Mouse (Mus musculus): ENCODE measurements at regions not wholly inside any gene's neighbourhood (a gene's known extent, or its start where the extent isn't known, plus 50 kb on each side); places are given as distances from the start of the nearest gene placed in this dataset.

DNA sequence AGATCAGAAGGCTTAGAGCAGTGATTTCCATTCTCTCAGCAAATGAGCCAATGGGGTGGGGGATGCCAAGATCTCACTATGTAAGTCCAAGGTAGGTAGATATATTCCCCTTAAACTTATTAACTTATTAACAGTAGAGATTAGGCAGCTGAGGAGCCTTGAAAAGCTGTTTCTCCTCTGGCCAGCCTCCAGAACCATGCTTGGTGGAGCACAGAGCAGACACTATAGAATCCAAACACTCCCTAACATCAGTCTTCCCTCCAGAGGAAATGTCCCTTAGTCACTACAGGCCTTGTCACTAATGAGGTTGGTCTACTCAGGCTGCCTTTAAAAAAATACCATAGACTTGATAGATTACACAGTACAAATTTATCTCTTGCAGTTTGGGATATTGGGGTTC is 152.8 kb upstream of the Usp24 start:
- DNase-seq (ENCODE audit: low spot score in 2 of 2), result no peak

DNA sequence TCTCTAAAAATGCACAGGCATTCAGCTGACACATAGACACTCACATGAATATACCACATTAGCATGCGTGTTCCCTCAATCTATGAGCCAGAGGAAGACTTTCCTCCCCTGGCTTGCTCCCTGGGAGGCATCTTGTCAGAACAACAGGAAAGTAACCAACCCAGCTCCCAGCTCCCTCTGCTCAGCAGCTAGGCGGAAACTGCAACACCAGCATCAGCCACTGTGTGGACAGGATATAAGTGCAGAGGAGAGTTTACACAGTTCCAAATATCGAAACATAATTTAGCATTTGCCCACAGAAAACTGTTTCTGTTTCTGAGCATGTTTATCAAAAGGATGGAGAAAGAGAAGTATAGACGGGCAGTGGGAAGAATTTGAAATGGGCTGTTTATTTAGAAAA is 148.3 kb upstream of the Usp24 start:
- no peak for DNase-seq (ENCODE audit: low spot score in 2 of 2)

DNA sequence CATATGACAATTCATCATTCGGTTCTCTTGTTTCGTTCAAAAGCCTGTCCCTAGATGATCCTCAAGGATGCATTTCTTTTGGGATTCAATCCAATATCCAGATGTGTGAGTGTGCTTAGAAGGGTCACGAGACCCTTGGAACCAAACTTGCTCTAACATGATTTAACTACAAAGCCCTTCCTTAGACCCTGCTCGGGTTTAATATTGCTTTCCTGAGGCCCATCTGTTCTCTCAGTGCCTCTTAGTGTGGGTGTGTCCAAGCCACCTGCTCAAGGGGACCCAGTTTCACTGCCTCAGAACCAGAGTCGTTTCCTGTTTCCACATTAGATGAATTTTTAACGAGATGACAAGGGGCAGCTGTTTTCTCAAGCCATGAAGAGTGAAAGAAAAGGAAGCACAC is 147.3 kb upstream of the Usp24 start:
- DNase-seq (ENCODE audit: low spot score in 2 of 2), result no peak

DNA sequence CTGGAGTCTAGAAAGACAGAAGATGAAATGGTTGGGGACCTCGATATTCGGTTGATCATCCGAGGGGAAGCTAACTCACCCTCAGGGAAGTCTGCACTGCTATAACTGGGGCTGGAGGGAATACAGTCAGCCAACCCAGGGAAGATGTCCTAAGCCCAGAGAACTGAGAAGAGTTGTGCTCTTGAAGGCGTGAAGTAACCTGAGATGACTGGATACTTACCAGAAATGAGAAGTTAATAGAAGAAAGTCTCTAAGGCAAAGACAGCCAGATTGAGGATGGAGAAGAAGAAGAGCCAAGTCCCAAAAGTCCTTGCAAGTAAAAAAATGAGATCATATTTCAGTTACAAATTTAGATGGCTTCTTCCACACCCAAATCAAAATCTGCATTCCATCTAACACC is 146.5 kb upstream of the Usp24 start:
- no peak for DNase-seq (ENCODE audit: low spot score in 2 of 2)

DNA sequence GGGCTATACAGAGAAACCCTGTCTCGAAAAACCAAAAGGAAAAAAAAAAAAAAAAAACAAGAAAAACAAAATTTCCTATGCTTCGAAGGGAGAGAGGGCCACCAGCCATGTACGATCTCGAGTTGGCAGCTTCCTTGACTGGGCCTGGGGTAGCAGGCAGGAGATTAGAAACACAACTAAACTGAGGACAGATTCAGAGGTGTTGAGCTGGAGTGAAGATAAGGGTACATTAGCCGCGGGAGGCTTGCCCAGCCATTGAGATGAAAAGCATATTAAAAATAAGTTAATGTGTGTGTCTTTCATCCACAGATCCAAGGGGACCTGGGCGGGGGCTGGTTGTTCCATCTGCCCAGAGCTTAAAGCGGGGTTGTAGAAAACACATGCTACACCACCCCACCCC is 145.3 kb upstream of the Usp24 start:
- no peak for DNase-seq (ENCODE audit: low spot score in 2 of 2)

DNA sequence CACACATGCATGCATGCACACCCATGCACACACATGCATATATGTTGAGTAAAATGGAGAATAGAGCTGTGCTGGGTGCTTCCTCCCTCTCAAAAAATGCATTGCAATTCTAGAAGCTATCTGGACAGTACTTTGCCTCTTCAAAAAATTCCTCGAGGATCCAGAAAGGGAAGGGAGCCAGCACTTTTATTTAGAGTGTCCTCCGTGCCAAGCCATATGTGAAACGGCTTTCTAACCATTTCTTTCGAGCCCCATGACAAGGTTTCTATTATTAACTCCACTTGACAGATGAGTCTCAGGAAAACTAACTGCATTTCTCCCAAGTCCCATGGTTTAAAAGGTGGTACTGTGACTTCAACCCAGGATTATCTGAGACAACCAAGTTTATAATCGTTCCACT is 140.7 kb upstream of the Usp24 start:
- DNase-seq (ENCODE audit: low spot score in 2 of 2), result no peak

DNA sequence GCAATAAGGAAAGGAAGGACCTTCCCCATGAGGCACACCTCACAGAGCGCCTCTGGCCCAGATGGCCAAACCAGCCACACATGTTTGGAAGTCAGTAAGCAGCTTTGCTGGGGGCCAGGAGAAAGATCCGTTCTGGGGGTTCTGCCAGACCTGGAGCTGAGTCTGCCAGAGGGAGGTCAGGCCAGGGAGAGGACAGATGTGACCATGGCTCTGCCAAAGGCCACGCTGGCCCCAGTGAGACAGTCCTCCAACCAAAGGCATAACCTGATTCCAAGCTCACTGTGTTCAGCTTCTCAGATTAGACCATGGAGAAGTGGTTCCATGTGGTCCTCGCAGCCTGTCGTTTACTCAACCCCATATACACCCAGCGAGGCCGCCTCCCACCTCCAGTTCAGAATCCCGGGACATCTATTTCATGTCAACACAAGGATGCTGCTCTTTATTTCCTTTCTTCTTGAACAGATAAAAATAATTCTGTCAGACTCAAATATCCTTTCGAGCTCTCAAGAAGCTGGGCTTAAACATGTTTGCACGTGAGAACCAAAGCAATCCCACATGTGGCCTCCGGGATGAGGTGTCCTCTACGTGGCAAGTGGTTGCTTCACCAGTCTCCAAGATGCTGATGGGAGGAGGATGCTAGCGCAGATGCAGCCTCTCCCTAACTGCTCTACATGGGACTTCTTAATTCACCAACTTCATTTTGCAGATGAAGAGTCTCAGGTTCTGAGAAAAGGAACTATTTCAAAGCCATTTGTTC is 130.1 kb upstream of the Usp24 start:
- peak in 1 of 2 experiments; percentile 62 for DNase-seq (ENCODE audit: low spot score in 2 of 2)

DNA sequence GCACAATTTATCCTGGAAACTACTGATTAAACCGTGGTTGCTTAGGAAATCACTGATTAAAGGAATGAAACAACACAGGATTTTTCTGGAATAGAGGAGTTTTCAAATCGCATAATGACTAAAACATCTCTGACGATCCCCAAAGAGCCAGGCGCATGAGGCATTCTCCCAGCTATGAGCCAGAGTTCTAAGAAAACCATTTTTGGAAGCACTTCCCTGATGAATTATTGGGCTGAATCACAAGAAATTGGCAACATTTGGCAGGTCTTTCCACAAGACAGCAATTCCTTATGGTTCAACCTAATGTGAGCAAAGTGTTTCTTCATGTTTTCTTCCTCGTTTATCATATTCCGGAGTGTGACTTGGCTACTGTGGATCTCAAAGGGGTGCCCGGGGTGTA is 129.3 kb upstream of the Usp24 start:
- DNase-seq (ENCODE audit: low spot score in 2 of 2), result no peak

DNA sequence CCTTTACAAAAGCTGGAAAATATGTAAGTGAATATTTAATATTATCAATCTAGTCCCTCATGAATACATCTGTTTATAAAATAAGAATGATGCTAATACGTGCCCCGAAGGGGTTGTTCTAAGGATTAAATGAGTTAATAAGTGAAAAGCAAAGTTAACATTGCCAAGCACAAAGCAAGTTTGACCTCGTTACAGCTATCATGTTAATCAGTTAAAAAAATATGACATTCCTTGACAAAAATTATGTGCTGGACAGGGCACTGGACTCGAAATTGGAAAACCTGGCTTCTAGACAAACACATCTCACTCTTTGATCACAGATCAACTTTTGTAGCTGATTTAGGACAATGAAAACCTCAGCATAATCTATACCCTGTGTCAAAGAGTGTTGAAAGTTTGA is 125.8 kb upstream of the Usp24 start:
- DNase-seq (ENCODE audit: low spot score in 2 of 2), result no peak

DNA sequence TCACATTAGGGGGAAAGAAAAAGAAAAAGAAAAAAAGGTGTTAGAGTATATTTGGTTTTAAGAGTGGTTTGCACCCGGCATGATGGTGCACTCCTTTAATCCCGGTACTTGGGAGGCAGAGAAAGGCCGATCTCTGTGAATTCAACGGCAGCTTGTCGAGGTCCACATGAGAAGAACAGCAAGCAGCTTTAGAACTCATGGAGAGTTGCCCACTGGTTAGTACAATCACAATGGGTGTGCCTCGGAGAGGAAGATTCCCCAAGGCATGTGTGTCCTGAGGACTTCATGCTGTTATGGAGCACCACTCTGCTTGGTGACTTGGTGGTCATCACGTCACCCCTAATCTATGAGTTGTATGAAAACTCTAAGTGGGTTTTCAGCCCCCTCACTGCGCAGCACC is 124.7 kb upstream of the Usp24 start:
- DNase-seq (ENCODE audit: low spot score in 2 of 2), result no peak

DNA sequence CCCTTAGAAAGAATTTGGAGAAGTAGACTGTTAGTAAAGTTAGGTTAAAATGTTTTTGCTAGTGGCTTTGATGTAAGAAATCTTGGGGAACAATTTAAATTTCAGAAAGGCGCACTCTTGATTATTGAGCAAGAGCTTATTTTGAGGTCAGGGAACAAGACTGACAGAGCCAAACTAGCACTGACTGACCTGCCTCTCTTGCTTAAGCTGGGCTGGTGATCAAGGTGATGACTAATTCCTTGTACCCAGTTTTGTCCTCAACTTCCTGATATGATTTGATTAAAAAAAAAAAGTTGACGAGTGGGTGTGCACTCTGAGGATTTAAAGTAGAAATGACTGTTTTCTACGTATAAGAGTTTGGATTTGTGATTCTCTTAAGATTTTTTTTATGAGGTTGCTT is 124.2 kb upstream of the Usp24 start:
- no peak for DNase-seq (ENCODE audit: low spot score in 2 of 2)

DNA sequence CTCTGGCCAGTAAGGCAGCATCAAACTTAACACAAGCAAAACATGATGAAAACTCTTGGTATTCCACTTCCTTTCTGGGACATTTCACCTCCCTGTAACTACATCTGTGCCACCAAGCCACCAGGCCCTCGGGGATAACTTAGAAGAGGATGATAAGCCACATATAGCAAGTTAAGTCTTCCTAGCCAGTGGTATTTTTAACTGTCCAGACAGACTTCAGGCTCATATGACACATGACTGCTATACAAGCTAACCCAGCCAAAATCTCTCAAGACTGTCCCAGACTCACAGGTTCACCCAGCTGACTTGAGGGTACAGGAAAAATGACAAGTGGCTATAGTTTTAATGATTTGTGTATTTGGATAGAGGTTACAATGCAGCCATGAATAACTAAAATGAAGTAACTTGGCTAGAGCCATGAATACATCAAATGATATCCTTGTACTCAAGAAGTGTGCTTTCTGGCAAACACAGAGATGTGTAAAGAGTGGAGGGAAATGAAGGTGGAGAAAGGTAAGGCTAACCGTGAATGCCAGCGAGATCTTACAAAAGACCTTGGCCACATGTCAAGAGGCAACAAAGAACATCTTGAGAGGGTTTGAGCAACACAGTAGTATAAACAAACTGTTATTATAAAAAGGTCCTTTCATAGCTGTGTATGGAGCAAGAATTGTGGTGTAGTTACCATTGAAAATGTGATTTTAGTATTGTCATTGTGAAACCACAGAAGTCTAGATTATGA is 122.6 kb upstream of the Usp24 start:
- no peak for DNase-seq (ENCODE audit: low spot score in 2 of 2)

DNA sequence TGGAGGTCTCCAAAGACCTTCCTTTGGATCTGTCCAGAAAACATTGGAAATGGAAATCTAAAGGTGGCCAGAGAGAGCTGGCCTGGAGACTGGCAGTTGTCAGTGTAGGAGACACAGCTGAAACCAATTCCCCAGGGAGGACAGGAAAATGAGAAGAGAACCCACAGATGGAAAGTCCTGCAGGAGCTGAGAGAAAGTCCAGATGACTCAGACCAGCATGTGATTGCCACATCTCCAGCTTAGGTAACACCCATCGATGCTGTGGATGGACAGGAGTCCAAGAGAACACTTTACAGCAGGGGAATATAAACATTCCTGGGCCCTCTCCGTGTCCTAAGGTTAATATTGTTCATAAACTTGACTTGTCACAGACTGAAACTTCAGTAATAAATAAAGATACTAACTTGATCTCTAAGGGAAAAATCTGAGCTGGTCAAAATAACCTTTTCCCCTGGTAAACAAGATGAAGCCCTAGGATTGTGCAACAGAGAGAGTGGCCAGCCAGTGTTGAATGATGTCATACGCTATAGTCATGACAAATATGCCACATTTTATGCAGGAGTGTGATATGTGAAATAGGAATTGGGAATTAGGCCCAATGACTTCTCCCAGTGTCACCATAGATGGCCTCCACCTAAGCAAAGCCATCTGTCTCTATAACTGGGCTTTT is 120.4 kb upstream of the Usp24 start:
- peak in 1 of 2 experiments; percentile 38 for DNase-seq (ENCODE audit: low spot score in 2 of 2)

DNA sequence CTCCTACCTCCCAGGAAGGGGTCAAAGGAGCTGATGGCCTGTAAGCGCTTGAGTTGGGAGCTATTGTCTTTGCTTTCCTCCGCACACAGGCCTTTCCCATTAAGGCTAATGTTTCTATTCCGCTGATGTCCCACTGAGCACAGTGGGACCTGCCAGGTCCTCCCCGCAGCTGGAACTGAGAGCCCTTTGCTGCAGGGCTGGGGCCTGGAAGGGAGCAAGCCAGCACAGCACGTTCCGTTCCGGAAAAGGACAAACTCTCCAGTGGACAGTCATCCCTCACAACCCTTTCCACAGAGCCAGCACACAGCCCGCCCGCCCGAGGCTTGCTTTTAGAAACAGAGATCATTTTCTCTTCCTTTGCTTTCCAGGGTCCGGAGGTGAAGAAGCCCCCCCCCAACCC is 116.2 kb upstream of the Usp24 start:
- DNase-seq (ENCODE audit: low spot score in 2 of 2), result peak; percentile 47 to 83

DNA sequence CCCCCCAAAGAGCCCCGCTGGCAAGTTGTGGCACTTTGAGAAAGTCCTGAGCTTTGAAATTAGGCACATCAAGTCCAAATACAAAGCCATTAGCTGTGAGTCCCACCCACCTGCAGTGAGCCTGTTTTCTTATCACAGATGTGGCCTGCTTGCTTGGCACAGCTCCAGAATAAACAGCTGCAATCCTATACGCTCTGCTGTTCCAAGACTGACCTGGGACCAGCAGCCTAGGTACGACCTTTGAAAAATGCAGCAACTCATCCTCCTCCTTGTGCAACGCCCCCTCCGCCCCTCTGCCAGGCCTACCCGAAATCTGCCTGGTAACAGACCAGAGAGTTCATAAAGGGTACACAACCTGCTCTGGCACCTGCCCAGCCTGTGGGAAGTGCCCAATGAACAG is 115.8 kb upstream of the Usp24 start:
- peak; percentile 62 to 69 for DNase-seq (ENCODE audit: low spot score in 2 of 2)

DNA sequence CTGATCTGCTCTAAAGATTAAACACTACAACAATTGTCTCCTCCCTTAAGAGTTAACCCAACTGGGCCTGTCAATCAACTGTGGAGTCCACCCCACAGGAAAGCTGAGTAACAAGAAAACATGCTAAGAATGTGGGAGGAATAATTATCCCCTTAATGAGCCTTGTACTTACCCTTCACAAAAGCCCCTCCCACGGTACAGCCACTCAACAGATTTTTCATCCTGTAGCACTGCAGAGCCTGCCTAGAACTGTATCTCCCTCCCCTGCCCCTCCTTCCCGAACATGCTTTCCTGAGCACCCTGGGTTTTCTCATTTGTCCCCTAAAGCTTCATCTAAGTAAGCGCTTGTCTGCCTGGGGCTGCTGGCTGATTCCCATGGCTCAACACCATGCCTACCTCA is 113.5 kb upstream of the Usp24 start:
- DNase-seq (ENCODE audit: low spot score in 2 of 2), result no peak

DNA sequence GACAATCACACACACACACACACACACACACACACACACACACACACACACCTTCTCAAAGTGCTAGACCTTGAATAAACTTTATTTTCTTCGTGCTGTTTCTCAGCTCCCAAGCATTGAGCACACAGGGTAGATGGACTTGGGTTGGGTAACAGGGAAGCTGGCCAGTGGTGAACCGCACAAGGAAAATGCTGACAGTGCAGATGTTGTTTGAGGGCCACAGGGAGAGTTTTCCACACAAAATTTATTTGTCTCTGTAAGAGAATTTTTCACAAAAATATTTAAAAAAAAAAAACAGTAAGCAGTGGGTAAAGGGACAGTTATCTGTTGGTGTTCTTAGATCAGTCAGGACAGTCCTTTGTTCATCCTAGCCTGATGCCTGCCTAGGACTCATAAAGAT is 110.8 kb upstream of the Usp24 start:
- no peak for DNase-seq (ENCODE audit: low spot score in 2 of 2)

DNA sequence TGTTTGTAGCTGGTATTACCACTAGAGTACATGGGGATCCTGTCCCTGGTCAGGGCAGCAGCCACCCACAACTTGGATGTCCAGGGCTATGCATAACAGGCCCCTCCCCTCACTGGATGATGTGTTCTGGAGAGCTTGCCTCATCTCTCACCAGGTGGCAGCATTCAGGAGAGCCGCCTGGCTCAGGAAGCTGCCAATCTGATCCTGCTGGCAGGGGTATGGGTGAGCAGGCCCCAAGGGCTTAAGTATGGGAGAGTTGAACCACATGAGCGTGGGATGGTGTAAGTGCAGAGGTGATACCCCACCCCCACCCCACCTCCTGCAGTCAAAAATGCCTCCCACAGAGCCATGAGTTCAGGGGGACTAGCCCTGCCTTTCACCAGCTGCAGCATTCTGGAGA is 110.0 kb upstream of the Usp24 start:
- no peak for DNase-seq (ENCODE audit: low spot score in 2 of 2)

DNA sequence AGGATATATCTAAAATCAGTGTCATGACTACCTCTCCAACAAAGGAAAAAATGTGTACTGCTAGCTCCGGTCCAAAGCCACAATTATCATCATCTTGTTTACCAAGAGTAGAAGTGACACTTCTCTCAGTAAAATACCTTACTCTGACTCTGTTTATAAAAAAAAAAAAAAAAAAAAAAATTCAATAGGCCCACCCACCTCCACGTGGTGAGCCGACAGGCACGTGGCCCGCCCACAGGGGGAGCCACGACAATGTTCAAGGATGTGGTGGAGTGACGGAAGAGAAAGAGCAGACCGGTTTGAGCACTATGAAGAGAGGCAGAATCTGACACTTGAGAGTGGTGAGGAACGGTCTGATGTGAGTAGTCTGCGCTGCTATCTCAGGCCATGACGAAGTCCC is 106.5 kb upstream of the Usp24 start:
- no peak for DNase-seq (ENCODE audit: low spot score in 2 of 2)

DNA sequence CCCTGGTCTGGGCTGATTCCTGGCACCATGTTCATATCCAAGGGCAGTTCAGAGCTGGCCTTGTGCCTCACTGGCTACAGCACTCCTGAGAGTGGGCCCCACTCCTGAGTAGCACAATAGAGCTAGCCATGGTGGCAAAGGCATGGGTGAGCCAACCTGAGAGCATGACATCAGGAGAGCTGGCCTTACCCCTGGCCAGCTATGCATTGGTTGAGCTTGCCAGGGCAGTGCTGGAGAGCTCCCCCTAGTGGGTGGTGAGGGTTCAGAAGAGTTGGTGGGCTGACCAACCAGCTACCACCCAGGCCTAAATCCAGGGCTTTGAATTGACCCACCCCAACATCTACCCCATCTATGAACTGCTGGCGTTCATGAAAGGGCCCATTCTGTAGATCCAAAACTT is 106.0 kb upstream of the Usp24 start:
- DNase-seq (ENCODE audit: low spot score in 2 of 2), result no peak

DNA sequence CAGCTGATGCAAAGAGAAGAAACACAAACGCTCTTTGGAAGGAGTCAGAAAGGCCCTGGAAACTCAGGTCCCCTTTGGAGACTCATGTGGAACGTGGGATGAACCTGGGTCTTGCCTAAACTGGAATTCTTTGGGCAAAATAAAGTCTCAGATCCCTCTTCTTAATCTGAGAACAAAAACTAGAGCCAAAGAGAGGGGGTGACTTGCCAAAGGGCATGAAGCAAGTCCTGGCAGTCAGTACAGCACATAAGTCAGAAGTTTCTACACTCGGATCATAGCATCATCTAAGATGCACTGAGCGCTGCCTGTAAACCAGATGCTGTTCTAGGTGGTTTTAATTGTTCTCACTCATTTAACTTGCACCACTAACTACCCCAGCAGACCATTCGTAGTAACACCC is 101.8 kb upstream of the Usp24 start:
- DNase-seq (ENCODE audit: low spot score in 2 of 2), result peak in 1 of 2 experiments; percentile 71

DNA sequence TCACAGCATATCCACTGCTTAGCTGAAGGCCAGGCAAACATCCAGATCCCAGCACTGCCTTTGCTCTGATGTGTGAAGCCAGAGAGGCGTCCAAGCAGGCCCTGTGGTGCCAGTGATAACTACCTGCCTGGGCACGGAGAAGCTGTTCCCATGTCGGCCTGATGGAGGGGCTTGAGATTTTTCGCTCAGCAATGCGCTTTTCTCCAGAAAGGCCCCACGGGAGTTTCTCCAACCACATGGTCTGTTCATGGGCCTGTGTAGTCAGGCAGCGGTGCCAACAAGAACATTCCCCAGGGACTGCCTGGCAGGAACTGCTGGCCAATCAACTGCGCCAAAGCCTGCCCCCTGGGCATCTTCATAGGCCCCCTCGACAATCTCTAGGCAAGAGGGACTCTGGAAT is 95.4 kb upstream of the Usp24 start:
- no peak for DNase-seq (ENCODE audit: low spot score in 2 of 2)
